ENCODE assay signal across 23 mouse cellular contexts in genomic region chr10:82913772-82914171, GRCm38 (mm10). TPM values are rescaled to one million over a fixed set of nuclear protein-coding genes. Genes with fewer than 3 reads are reported as not detected.
DNase-seq lines count a peak whose midpoint lies in the region; ATAC-seq and TF ChIP-seq lines count a peak whose summit lies in the region.
"Had no signal": no experiment of that assay in that cellular context is flagged by ENCODE, and none has a peak within 500 bp of the region (broad histone marks: within the 10 kb centered on the region; RNA-seq: fewer than 3 reads in every experiment).

No protein-coding gene starts in this region.

- no peaks in the 10 kb centered on the region for H3K9me3 ChIP-seq in liver, postnatal 0 days (ENCODE audit: low read length)
- no peaks in the 10 kb centered on the region for H3K9me3 ChIP-seq in liver, embryonic 12.5 days (replicated peaks)
- no peaks in the 10 kb centered on the region for H3K9me3 ChIP-seq in hindbrain, embryonic 14.5 days (ENCODE audit: control insufficient read depth, low read length)
- H3K9me3 ChIP-seq: embryonic facial prominence, embryonic 10.5 days; G1E; heart, embryonic 10.5 days; hindbrain, embryonic 10.5 days; kidney, embryonic 15.5 days; megakaryocyte, embryonic 14.5 days; neural tube, embryonic 12.5 days had no signal

- peaks cover 3% of the 10 kb centered on the region; the same call in 1 of the 2 replicates for H3K4me1 ChIP-seq in liver, postnatal 0 days (ENCODE audit: insufficient read depth)
- peaks cover 34% of the 10 kb centered on the region for H3K4me1 ChIP-seq in liver, embryonic 12.5 days
- H3K4me1 ChIP-seq in embryonic fibroblast, embryonic 13.5 days (ENCODE audit: control insufficient read depth, insufficient read depth, low read length), result no peaks in the 10 kb centered on the region
- 0 out of 2 replicates have a peak, but pooled peaks cover 3% of the 10 kb centered on the region for H3K4me1 ChIP-seq in hindbrain, embryonic 14.5 days (replicated peaks; ENCODE audit: control insufficient read depth, insufficient read depth, low read length)

- H3K36me3 ChIP-seq in liver, postnatal 0 days (replicated peaks; ENCODE audit: insufficient read depth, low read length), result no peaks in the 10 kb centered on the region
- H3K36me3 ChIP-seq in liver, embryonic 12.5 days, result no peaks in the 10 kb centered on the region
- H3K36me3 ChIP-seq in hindbrain, embryonic 14.5 days (replicated peaks; ENCODE audit: control insufficient read depth, insufficient read depth), result no peaks in the 10 kb centered on the region
- H3K36me3 ChIP-seq: embryonic facial prominence, embryonic 10.5 days; G1E; heart, embryonic 10.5 days; hindbrain, embryonic 10.5 days; kidney, embryonic 15.5 days; neural tube, embryonic 12.5 days had no signal

- no peak overlapping the region for H3K4me3 ChIP-seq in liver, postnatal 0 days (ENCODE audit: low read depth, low read length)
- H3K4me3 ChIP-seq in liver, embryonic 12.5 days, result no peak overlapping the region
- no peak overlapping the region for H3K4me3 ChIP-seq in embryonic fibroblast, embryonic 13.5 days (ENCODE audit: insufficient read depth, low read length)
- no peak overlapping the region for H3K4me3 ChIP-seq in hindbrain, embryonic 14.5 days (replicated peaks; ENCODE audit: low read length)
- H3K4me3 ChIP-seq: embryonic facial prominence, embryonic 10.5 days; heart, embryonic 10.5 days; hindbrain, embryonic 10.5 days; kidney, embryonic 15.5 days; megakaryocyte, embryonic 14.5 days; neural tube, embryonic 12.5 days had no signal

- no peak for DNase-seq in liver, postnatal 0 days
- DNase-seq in gastrocnemius, postnatal 25 days, result no peak
- no peak for DNase-seq in hindbrain, embryonic 14.5 days (ENCODE audit: low spot score)
- no peak for DNase-seq in kidney, postnatal 10 days
- DNase-seq: adrenal gland, postnatal 25 days; cerebellum, adult 9-11 months; layer of hippocampus, adult 9-11 months; midbrain, embryonic 14.5 days; thymus, postnatal 14 days had no signal

- no peak for TF ChIP-seq POLR2A in embryonic fibroblast, embryonic 13.5 days (IDR thresholded peaks at IDR 0.05; ENCODE audit: low read depth, low read length)

- ATAC-seq in liver, postnatal 0 days, result no peak
- ATAC-seq in liver, embryonic 12.5 days, result no peak
- ATAC-seq in megakaryocyte progenitor cell, adult 5-6 weeks (replicated peaks; ENCODE audit: poor library complexity), result peak; percentile 70
- no peak for ATAC-seq in hindbrain, embryonic 14.5 days (ENCODE audit: low FRiP score)
- ATAC-seq: hindbrain, postnatal 0 days; intestine, postnatal 0 days; lung, postnatal 0 days had no signal

- 0 out of 2 replicates have a peak, but pooled peaks have one; percentile 13 for TF ChIP-seq CTCF in liver, postnatal 0 days (IDR thresholded peaks at IDR 0.05; ENCODE audit: low read depth)
- no peak for TF ChIP-seq CTCF in embryonic fibroblast, embryonic 13.5 days (IDR thresholded peaks at IDR 0.05; ENCODE audit: borderline replicate concordance, insufficient read depth, low read length)

- no peaks in the 10 kb centered on the region for H3K27me3 ChIP-seq in liver, postnatal 0 days (ENCODE audit: insufficient read depth, low read length)
- peaks cover 22% of the 10 kb centered on the region for H3K27me3 ChIP-seq in liver, embryonic 12.5 days (replicated peaks)
- H3K27me3 ChIP-seq in hindbrain, embryonic 14.5 days (ENCODE audit: control insufficient read depth, insufficient read depth, low read length), result no peaks in the 10 kb centered on the region
- H3K27me3 ChIP-seq: CH12.LX; kidney, embryonic 15.5 days; neural tube, embryonic 12.5 days had no signal

- no peak overlapping the region for H3K9ac ChIP-seq in liver, postnatal 0 days (replicated peaks)
- no peak overlapping the region for H3K9ac ChIP-seq in liver, embryonic 12.5 days
- H3K9ac ChIP-seq in hindbrain, embryonic 14.5 days, result no peak overlapping the region
- H3K9ac ChIP-seq: kidney, embryonic 15.5 days; neural tube, embryonic 12.5 days had no signal

- WGBS in liver, postnatal 0 days (ENCODE audit: insufficient replicate concordance), result 59% methylated on average over 6 of the region's 6 CpGs
- 58% methylated on average over 6 of the region's 6 CpGs for WGBS in liver, embryonic 12.5 days (ENCODE audit: insufficient replicate concordance)
- WGBS in hindbrain, embryonic 14.5 days, result 92% methylated on average over 6 of the region's 6 CpGs

- no peak overlapping the region for H3K4me2 ChIP-seq in liver, postnatal 0 days (ENCODE audit: low read depth, low read length)
- no peak overlapping the region for H3K4me2 ChIP-seq in liver, embryonic 12.5 days
- no peak overlapping the region for H3K4me2 ChIP-seq in hindbrain, embryonic 14.5 days (replicated peaks)
- H3K4me2 ChIP-seq: kidney, embryonic 15.5 days; neural tube, embryonic 12.5 days had no signal

- TF ChIP-seq EP300 in liver, postnatal 0 days (IDR thresholded peaks at IDR 0.05; ENCODE audit: low read depth), result no peak

- H3K27ac ChIP-seq in liver, postnatal 0 days (ENCODE audit: low read depth), result no peak overlapping the region
- H3K27ac ChIP-seq in liver, embryonic 12.5 days, result no peak overlapping the region
- H3K27ac ChIP-seq in embryonic fibroblast, embryonic 13.5 days (ENCODE audit: insufficient read depth, low read length), result 0 out of 2 replicates have a peak overlapping the region, but pooled peaks have one; percentile 13
- no peak overlapping the region for H3K27ac ChIP-seq in hindbrain, embryonic 14.5 days
- H3K27ac ChIP-seq: embryonic facial prominence, embryonic 10.5 days; heart, embryonic 10.5 days; hindbrain, embryonic 10.5 days; hindbrain, postnatal 0 days; kidney, embryonic 15.5 days; neural tube, embryonic 12.5 days had no signal

RNA-seq across cellular contexts. Expression of gene Eid3, which starts 47.3 kb away (rescaled TPM):
- polyA plus RNA-seq in liver, postnatal 0 days (2015; fragmentation: Nextera tagmentation; extraction: Ambion mirVana), result 0.15 TPM in 1 of 2 replicates, not detected in the other
- 0.19 and 0.39 TPM in 2 replicates for polyA plus RNA-seq in liver, embryonic 12.5 days (2016; fragmentation: Nextera tagmentation; extraction: Ambion mirVana)
- 4.1 and 4.4 TPM in 2 replicates for polyA plus RNA-seq in embryonic fibroblast, embryonic 13.5 days (2011; ENCODE audit: insufficient read length, low read depth, missing spikeins)
- 3.0 and 3.6 TPM in 2 replicates for total RNA-seq in megakaryocyte progenitor cell, adult 5-6 weeks (2015)
- 3.1 and 4.7 TPM in 2 replicates for total RNA-seq in megakaryocyte progenitor cell, adult 5-6 weeks (2017)
- total RNA-seq in gastrocnemius, postnatal 25 days (2021), result 1 to 10 TPM in 1 of 2 experiments, under 1 TPM in 1; 0.97 to 1.4 TPM
- 0.88 TPM in 1 of 2 replicates, not detected in the other for polyA plus RNA-seq in hindbrain, embryonic 14.5 days (2014; fragmentation: Nextera tagmentation; extraction: Ambion mirVana)
- polyA plus RNA-seq: lung, postnatal 0 days had no signal
